Mouse (Mus musculus) erythroblast, embryonic 14.5 days (primary cell): Measurements from ENCODE around the gene Erbb2. TPM values are rescaled to one million over a fixed set of nuclear protein-coding genes. Genes with fewer than 3 reads are reported as not detected.

Experiments
- H3K27me3 ChIP-seq: 2 replicates; pipeline ENCODE4 v1.6.1; 2012; ENCODE audit warnings: inconsistent platforms; ENCODE audit not compliant: control insufficient read depth
- H3K36me3 ChIP-seq: 2 replicates; pipeline ENCODE4 v1.6.1; 2012; ENCODE audit warnings: mild to moderate bottlenecking, inconsistent platforms; ENCODE audit not compliant: control insufficient read depth
- H3K4me1 ChIP-seq: 2 replicates; pipeline ENCODE4 v1.6.1; 2012; ENCODE audit warnings: inconsistent platforms; ENCODE audit not compliant: control insufficient read depth
- H3K4me3 ChIP-seq: replicated peaks from 2 replicates; pipeline ENCODE3; 2012; ENCODE audit warnings: moderate library complexity, mild to moderate bottlenecking, inconsistent platforms
- H3K9me3 ChIP-seq: 2 replicates; pipeline ENCODE4 v1.6.1; 2012; ENCODE audit warnings: low read length, inconsistent platforms, mixed read lengths; ENCODE audit not compliant: control insufficient read depth
- GATA1 ChIP-seq: IDR thresholded peaks from 2 replicates; pipeline ENCODE4 v1.6.1; 2012; ENCODE audit warnings: low read length, inconsistent platforms, mixed read lengths
- TAL1 ChIP-seq: IDR thresholded peaks from 3 replicates; pipeline ENCODE4 v1.6.1; 2012; ENCODE audit warnings: low read length, inconsistent platforms, mixed read lengths
- polyA plus RNA-seq: library from polyadenylated mRNA; stranded (reverse); fragments of >175 nt; gene quantifications from 2 replicates; pipeline ENCODE4 v1.2.3, GENCODE M21; 2012

Gene Erbb2
- polyA plus RNA-seq, 1 experiment = 0.01 TPM

GRCm38 (mm10) chr11:98469761-98470714, 57.8 kb downstream of the Erbb2 start:
- H3K9me3 ChIP-seq = no peaks in the 10 kb centered on the region
- H3K36me3 ChIP-seq = no peaks in the 10 kb centered on the region
- peaks cover 6% of the 10 kb centered on the region; the same call in 1 of the 2 replicates for H3K27me3 ChIP-seq
- no peaks in the 10 kb centered on the region for H3K4me1 ChIP-seq
- TF ChIP-seq GATA1 (no peak), TAL1 (no peak)
- H3K4me3 ChIP-seq = no peak overlapping the region

GRCm38 (mm10) chr11:98470795-98471194, 58.5 kb downstream of the Erbb2 start:
- no peaks in the 10 kb centered on the region for H3K4me1 ChIP-seq
- H3K27me3 ChIP-seq = peaks cover 6% of the 10 kb centered on the region; the same call in 1 of the 2 replicates
- no peak overlapping the region for H3K4me3 ChIP-seq
- H3K9me3 ChIP-seq = no peaks in the 10 kb centered on the region
- no peak for TF ChIP-seq GATA1
- TF ChIP-seq TAL1 = no peak
- H3K36me3 ChIP-seq = no peaks in the 10 kb centered on the region

- no peak for TF ChIP-seq GATA1
- TF ChIP-seq TAL1 = no peak
- Histone ChIP-seq H3K4me3 (no peak overlapping the region), H3K36me3 (no peaks in the 10 kb centered on the region), H3K4me1 (no peaks in the 10 kb centered on the region), H3K27me3 (0 out of 2 replicates have a peak, but pooled peaks cover 6% of the 10 kb centered on the region), H3K9me3 (no peaks in the 10 kb centered on the region)
These were observed 60.4 kb downstream of the Erbb2 start for GRCm38 (mm10) chr11:98472696-98473095.

GRCm38 (mm10) chr11:98473916-98474479, 61.7 kb downstream of the Erbb2 start:
- H3K27me3 ChIP-seq = 0 out of 2 replicates have a peak, but pooled peaks cover 6% of the 10 kb centered on the region
- H3K36me3 ChIP-seq = no peaks in the 10 kb centered on the region
- no peaks in the 10 kb centered on the region for H3K9me3 ChIP-seq
- no peaks in the 10 kb centered on the region for H3K4me1 ChIP-seq
- H3K4me3 ChIP-seq = no peak overlapping the region
- TF ChIP-seq TAL1 = no peak
- no peak for TF ChIP-seq GATA1

- Histone ChIP-seq H3K27me3 (0 out of 2 replicates have a peak, but pooled peaks cover 4% of the 10 kb centered on the region), H3K4me3 (no peak overlapping the region)
- no peak for TF ChIP-seq TAL1
- no peak for TF ChIP-seq GATA1
These were observed 62.7 kb downstream of the Erbb2 start for GRCm38 (mm10) chr11:98474967-98475366.

GRCm38 (mm10) chr11:98475630-98476433, 63.6 kb downstream of the Erbb2 start:
- no peaks in the 10 kb centered on the region for H3K36me3 ChIP-seq
- no peaks in the 10 kb centered on the region for H3K9me3 ChIP-seq
- H3K4me1 ChIP-seq = no peaks in the 10 kb centered on the region
- TF ChIP-seq TAL1 (no peak), GATA1 (no peak)
- H3K4me3 ChIP-seq = no peak overlapping the region
- H3K27me3 ChIP-seq = 0 out of 2 replicates have a peak, but pooled peaks cover 3% of the 10 kb centered on the region

More at GRCm38 (mm10) chr11:98474967-98475366, 62.7 kb downstream of the Erbb2 start:
- no peaks in the 10 kb centered on the region for H3K9me3 ChIP-seq
- no peaks in the 10 kb centered on the region for H3K36me3 ChIP-seq
- no peaks in the 10 kb centered on the region for H3K4me1 ChIP-seq

GRCm38 (mm10) chr11:98476434-98476807, 64.2 kb downstream of the Erbb2 start:
- Histone ChIP-seq H3K4me1 (no peaks in the 10 kb centered on the region), H3K9me3 (no peaks in the 10 kb centered on the region), H3K4me3 (no peak overlapping the region), H3K36me3 (no peaks in the 10 kb centered on the region), H3K27me3 (no peaks in the 10 kb centered on the region)
- no peak for TF ChIP-seq TAL1
- TF ChIP-seq GATA1 = no peak

- TF ChIP-seq TAL1 (no peak), GATA1 (no peak)
- Histone ChIP-seq H3K27me3 (no peaks in the 10 kb centered on the region), H3K36me3 (no peaks in the 10 kb centered on the region), H3K9me3 (no peaks in the 10 kb centered on the region), H3K4me3 (no peak overlapping the region), H3K4me1 (no peaks in the 10 kb centered on the region)
These were observed 64.9 kb downstream of the Erbb2 start for GRCm38 (mm10) chr11:98477011-98477701.
